Mouse (Mus musculus) erythroblast, embryonic 14.5 days (primary cell): ENCODE data around the gene Hand1. TPM values are rescaled to one million over a fixed set of nuclear protein-coding genes. Genes with fewer than 3 reads are reported as not detected.
A peak's percentile ranks its signal among the peaks of the same experiment; 100 is the strongest.

Experiments
- H3K27me3 ChIP-seq: 2 replicates; pipeline ENCODE4 v1.6.1; 2012; ENCODE audit warnings: inconsistent platforms; ENCODE audit not compliant: control insufficient read depth
- H3K36me3 ChIP-seq: 2 replicates; pipeline ENCODE4 v1.6.1; 2012; ENCODE audit warnings: mild to moderate bottlenecking, inconsistent platforms; ENCODE audit not compliant: control insufficient read depth
- H3K4me1 ChIP-seq: 2 replicates; pipeline ENCODE4 v1.6.1; 2012; ENCODE audit warnings: inconsistent platforms; ENCODE audit not compliant: control insufficient read depth
- H3K4me3 ChIP-seq: replicated peaks from 2 replicates; pipeline ENCODE3; 2012; ENCODE audit warnings: moderate library complexity, mild to moderate bottlenecking, inconsistent platforms
- H3K9me3 ChIP-seq: 2 replicates; pipeline ENCODE4 v1.6.1; 2012; ENCODE audit warnings: low read length, inconsistent platforms, mixed read lengths; ENCODE audit not compliant: control insufficient read depth
- GATA1 ChIP-seq: IDR thresholded peaks from 2 replicates; pipeline ENCODE4 v1.6.1; 2012; ENCODE audit warnings: low read length, inconsistent platforms, mixed read lengths
- TAL1 ChIP-seq: IDR thresholded peaks from 3 replicates; pipeline ENCODE4 v1.6.1; 2012; ENCODE audit warnings: low read length, inconsistent platforms, mixed read lengths
- polyA plus RNA-seq: library from polyadenylated mRNA; stranded (reverse); fragments of >175 nt; gene quantifications from 2 replicates; pipeline ENCODE4 v1.2.3, GENCODE M21; 2012

The Hand1 gene
- polyA plus RNA-seq, 1 experiment: not detected

GRCm38 (mm10) chr11:57800971-57801765 is 31.4 kb downstream of the Hand1 start, which contains the start of gene Sap30l:
TSS of gene Sap30l (plus strand) at chr11:57801637.
- Histone ChIP-seq H3K27me3 (peaks cover 29% of the 10 kb centered on the region), H3K4me1 (peaks cover 32% of the 10 kb centered on the region), H3K9me3 (no peaks in the 10 kb centered on the region; the same call in 1 of the 2 replicates), H3K4me3 (peak within 1 kb of the TSS; percentile 91), H3K36me3 (peaks cover under 1% of the 10 kb centered on the region)
- TF ChIP-seq TAL1 (no peak), GATA1 (no peak)

DNA sequence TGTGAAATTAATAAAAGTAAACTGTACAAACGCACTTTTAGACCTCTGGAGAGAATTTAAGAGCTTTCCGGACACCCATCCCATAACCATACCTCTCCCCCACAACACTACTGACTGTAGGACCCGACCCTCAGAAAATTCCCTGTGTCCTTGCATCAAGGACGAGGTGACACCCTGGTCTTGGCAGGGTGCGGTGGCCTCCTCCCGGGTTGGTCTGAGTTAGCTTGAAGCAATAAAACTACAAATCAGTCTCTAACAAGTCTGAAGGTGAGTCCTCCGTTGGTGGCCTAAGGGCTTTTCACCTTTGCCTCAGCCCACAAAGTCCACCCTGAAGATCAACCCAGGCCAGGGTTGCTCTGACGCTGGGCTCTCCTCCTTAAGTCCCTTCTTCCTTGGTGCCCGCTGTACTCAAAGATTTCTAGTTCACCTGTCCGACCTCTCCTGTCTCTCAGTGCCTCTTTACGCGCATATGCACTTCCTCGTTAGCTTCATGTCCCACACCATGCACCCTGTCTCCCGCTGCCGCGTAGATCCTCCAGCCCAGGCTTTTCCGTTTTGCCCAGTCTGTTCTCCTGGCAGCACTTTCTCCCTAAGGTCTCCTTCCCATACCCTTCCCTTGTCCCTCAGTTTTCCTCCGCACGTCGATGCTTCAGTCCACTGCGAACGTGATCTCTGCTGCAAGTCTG is 32.2 kb downstream of the Hand1 start:
- Histone ChIP-seq H3K36me3 (no peaks in the 10 kb centered on the region), H3K27me3 (peaks cover 31% of the 10 kb centered on the region), H3K4me1 (peaks cover 32% of the 10 kb centered on the region), H3K4me3 (peak overlapping the region; percentile 91), H3K9me3 (no peaks in the 10 kb centered on the region; the same call in 1 of the 2 replicates)
- TF ChIP-seq TAL1: no peak
- no peak for TF ChIP-seq GATA1

- Histone ChIP-seq H3K27me3 (peaks cover 31% of the 10 kb centered on the region), H3K9me3 (no peaks in the 10 kb centered on the region; the same call in 1 of the 2 replicates), H3K4me1 (peaks cover 32% of the 10 kb centered on the region), H3K4me3 (no peak overlapping the region), H3K36me3 (no peaks in the 10 kb centered on the region)
- TF ChIP-seq GATA1 (no peak), TAL1 (no peak)
Observed at GRCm38 (mm10) chr11:57799456-57799855, 33.2 kb downstream of the Hand1 start.

DNA sequence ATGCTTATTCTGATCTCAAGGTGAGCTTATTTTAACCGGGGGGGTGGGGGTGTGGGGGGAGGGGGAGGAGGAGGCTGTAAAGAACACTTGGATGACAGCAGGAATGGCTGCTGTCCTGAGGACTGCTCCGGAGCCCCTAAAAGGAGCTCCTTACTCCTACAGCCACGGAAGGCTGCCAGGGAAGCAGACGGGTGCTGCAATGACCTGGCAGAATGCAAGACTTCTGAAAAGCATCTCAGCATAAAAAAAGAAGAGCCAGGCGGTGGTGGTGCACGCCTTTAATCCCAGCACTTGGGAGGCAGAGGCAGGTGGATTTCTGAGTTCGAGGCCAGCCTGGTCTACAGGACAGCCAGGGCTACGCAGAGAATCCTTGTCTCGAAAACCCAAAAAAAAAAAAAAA is 34.8 kb downstream of the Hand1 start:
- H3K4me3 ChIP-seq: no peak overlapping the region
- no peaks in the 10 kb centered on the region for H3K36me3 ChIP-seq
- H3K27me3 ChIP-seq: peaks cover 17% of the 10 kb centered on the region
- peaks cover 25% of the 10 kb centered on the region for H3K4me1 ChIP-seq
- no peak for TF ChIP-seq TAL1
- TF ChIP-seq GATA1: no peak
- no peaks in the 10 kb centered on the region; the same call in 1 of the 2 replicates for H3K9me3 ChIP-seq

GRCm38 (mm10) chr11:57795086-57795485 is 37.5 kb downstream of the Hand1 start:
- Histone ChIP-seq H3K4me3 (no peak overlapping the region), H3K36me3 (no peaks in the 10 kb centered on the region), H3K4me1 (peaks cover 5% of the 10 kb centered on the region), H3K27me3 (peaks cover 5% of the 10 kb centered on the region), H3K9me3 (no peaks in the 10 kb centered on the region)
- no peak for TF ChIP-seq TAL1
- TF ChIP-seq GATA1: no peak

DNA sequence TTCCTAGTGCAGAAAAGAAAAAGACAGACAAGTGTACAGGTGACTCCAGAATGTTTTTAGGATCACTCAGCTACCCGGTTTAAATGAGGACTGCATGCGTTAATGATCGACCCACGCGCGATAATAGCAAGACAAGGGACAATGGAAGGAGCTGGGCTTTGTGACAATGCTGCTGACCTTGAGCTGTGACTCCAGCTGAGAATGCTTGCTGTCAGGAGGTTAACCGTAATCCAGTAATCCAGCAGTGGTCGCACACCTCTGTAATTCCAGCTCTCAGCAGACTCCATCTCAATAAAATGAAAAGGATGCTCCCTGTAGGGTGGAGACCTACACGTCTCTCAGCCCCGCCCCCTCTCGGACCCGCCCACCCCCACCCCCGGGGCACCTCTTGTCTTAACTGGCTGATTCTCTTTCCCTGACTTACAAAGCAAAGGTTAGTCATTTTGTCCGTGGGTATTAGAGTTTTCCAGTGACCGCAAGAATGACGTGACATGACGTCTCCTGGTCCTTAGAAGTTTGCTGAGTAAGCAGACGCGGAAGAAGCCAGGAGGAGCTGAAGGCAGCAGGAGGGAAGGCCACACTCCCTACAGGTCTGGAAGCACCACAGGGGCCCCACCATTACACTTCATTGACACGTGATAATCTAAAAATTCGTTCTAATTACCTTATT is 41.6 kb downstream of the Hand1 start:
- TF ChIP-seq TAL1 (no peak), GATA1 (no peak)
- Histone ChIP-seq H3K4me1 (peaks cover 4% of the 10 kb centered on the region), H3K27me3 (peaks cover 2% of the 10 kb centered on the region), H3K36me3 (peaks cover 10% of the 10 kb centered on the region), H3K9me3 (no peaks in the 10 kb centered on the region), H3K4me3 (no peak overlapping the region)

- no peaks in the 10 kb centered on the region; the same call in 1 of the 2 replicates for H3K27me3 ChIP-seq
- peaks cover 39% of the 10 kb centered on the region for H3K36me3 ChIP-seq
- H3K4me3 ChIP-seq: no peak overlapping the region
- peaks cover 4% of the 10 kb centered on the region for H3K4me1 ChIP-seq
- TF ChIP-seq GATA1 (no peak), TAL1 (no peak)
- no peaks in the 10 kb centered on the region for H3K9me3 ChIP-seq
Observed at GRCm38 (mm10) chr11:57787913-57788312, 44.7 kb downstream of the Hand1 start.

GRCm38 (mm10) chr11:57786616-57787418 is 45.8 kb downstream of the Hand1 start:
- H3K36me3 ChIP-seq: peaks cover 45% of the 10 kb centered on the region
- no peaks in the 10 kb centered on the region for H3K9me3 ChIP-seq
- TF ChIP-seq GATA1 (no peak), TAL1 (no peak)

More at GRCm38 (mm10) chr11:57786616-57787418, 45.8 kb downstream of the Hand1 start:
- Histone ChIP-seq H3K27me3 (no peaks in the 10 kb centered on the region; the same call in 1 of the 2 replicates), H3K4me1 (peaks cover 4% of the 10 kb centered on the region), H3K4me3 (no peak overlapping the region)
